Mouse (Mus musculus): Measurements from ENCODE around the gene Mat1a. TPM values are rescaled to one million over a fixed set of nuclear protein-coding genes. Genes with fewer than 3 reads are reported as not detected.

The Mat1a gene
- polyA plus RNA-seq (2015; fragmentation: Illumina TruSeq; extraction: RNeasy Lipid Tissue Mini Kit (QIAGEN cat#74804); ENCODE audit: insufficient read depth, low replicate concordance): not detected

GRCm38 (mm10) chr14:41104853-41105444 is at the start of gene Mat1a:
Gene Mat1a, plus strand, starts transcription at chr14:41105035.

GRCm38 (mm10) chr14:41069108-41069507 is 35.7 kb upstream of the Mat1a start, which contains the start of gene Dydc2:
Gene Dydc2, minus strand, starts transcription at chr14:41069208.

GRCm38 (mm10) chr14:41072229-41072943 is 32.4 kb upstream of the Mat1a start, which contains the start of gene Dydc1:
Gene Dydc1, plus strand, starts transcription at chr14:41072911.

DNA sequence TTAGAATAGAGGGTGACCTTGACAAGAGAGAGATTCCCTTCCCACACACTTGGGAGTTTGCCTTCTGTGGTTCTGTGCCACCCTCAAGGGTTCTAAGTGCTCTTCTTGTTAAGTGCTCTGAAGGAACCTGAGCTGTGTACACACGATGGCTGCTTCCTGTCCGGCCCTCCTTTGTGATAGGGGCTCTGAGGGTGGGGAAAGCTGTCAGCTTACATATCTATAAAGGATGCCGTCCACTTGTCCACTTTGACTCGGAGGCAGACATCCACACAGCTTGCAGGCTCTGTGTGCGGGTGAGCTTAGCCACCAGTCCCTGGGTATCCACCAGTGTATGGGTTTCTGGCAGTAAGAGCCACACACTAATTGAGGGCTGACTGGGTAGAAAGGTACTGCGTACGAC is 26.7 kb downstream of the Mat1a start, which contains the start of gene Sftpa1:
Gene Sftpa1 (plus strand): TSS at position 243 of the 400 bp plus-strand sequence.

DNA sequence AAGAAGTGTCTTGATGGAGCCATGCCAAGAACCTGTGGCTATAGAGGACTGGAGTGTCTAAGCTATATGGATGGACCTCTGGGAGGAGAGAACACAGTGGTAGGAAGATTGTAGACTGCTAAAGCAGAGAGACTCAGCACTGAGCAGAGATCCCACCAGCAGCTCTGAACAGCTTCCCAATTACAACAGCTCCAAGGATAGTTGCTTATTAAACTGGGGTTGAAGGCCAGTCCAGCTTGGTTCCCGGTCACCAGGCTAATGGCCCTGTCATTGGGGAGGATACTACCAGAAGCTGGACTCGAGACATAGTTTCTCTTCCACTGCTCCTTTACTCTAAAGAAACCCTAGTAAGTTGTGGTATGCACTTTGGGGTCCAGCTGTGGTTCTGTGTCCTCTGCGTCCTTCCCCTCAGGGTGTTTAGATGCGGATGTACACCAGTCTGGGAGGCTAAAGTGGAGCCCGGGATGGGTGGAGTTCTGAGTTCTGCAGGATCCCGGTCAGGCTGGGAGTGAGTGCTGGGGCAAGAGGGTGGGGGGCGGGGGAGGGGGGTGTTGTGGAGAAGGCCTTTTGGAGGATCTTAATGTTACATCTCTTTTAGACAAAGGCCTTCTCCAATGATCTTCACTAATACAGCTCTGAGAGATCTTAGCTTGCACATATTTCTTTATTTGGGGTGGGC is 46.5 kb downstream of the Mat1a start, which contains the start of gene Mbl1:
Gene Mbl1 (plus strand): TSS at position 239 of the 679 bp plus-strand sequence.

Other genes starting within 250 kb of the Mat1a start
- 2.2 TPM for gene Sh2d4b, start 211.8 kb upstream of the Mat1a start, polyA plus RNA-seq (2015; fragmentation: Illumina TruSeq; extraction: RNeasy Lipid Tissue Mini Kit (QIAGEN cat#74804); ENCODE audit: insufficient read depth, low replicate concordance)
- gene Tspan14, start 138.2 kb upstream of the Mat1a start, polyA plus RNA-seq (2015; fragmentation: Illumina TruSeq; extraction: RNeasy Lipid Tissue Mini Kit (QIAGEN cat#74804); ENCODE audit: insufficient read depth, low replicate concordance): 57.4 TPM
- 52.2 TPM for gene Fam213a, start 91.2 kb upstream of the Mat1a start, polyA plus RNA-seq (2015; fragmentation: Illumina TruSeq; extraction: RNeasy Lipid Tissue Mini Kit (QIAGEN cat#74804); ENCODE audit: insufficient read depth, low replicate concordance)
- gene Dydc2, start 35.8 kb upstream of the Mat1a start, polyA plus RNA-seq (2015; fragmentation: Illumina TruSeq; extraction: RNeasy Lipid Tissue Mini Kit (QIAGEN cat#74804); ENCODE audit: insufficient read depth, low replicate concordance): not detected
- not detected for gene Dydc1, start 32.1 kb upstream of the Mat1a start, polyA plus RNA-seq (2015; fragmentation: Illumina TruSeq; extraction: RNeasy Lipid Tissue Mini Kit (QIAGEN cat#74804); ENCODE audit: insufficient read depth, low replicate concordance)
- gene Sftpa1, start 26.7 kb downstream of the Mat1a start, polyA plus RNA-seq (2015; fragmentation: Illumina TruSeq; extraction: RNeasy Lipid Tissue Mini Kit (QIAGEN cat#74804); ENCODE audit: insufficient read depth, low replicate concordance): not detected
- not detected for gene Mbl1, start 46.4 kb downstream of the Mat1a start, polyA plus RNA-seq (2015; fragmentation: Illumina TruSeq; extraction: RNeasy Lipid Tissue Mini Kit (QIAGEN cat#74804); ENCODE audit: insufficient read depth, low replicate concordance)
- not detected for gene Sftpd, start 80.1 kb downstream of the Mat1a start, polyA plus RNA-seq (2015; fragmentation: Illumina TruSeq; extraction: RNeasy Lipid Tissue Mini Kit (QIAGEN cat#74804); ENCODE audit: insufficient read depth, low replicate concordance)
- not detected for gene Gm2832, start 173.8 kb downstream of the Mat1a start, polyA plus RNA-seq (2015; fragmentation: Illumina TruSeq; extraction: RNeasy Lipid Tissue Mini Kit (QIAGEN cat#74804); ENCODE audit: insufficient read depth, low replicate concordance)
- not detected for gene Gm5798, start 243.6 kb downstream of the Mat1a start, polyA plus RNA-seq (2015; fragmentation: Illumina TruSeq; extraction: RNeasy Lipid Tissue Mini Kit (QIAGEN cat#74804); ENCODE audit: insufficient read depth, low replicate concordance)